Mouse (Mus musculus): ENCODE data around the gene Csgalnact2. TPM values are rescaled to one million over a fixed set of nuclear protein-coding genes. Genes with fewer than 3 reads are reported as not detected.

Csgalnact2 gene
- total RNA-seq (2023) = 100 to 1,000 TPM; 117 to 120 TPM

DNA sequence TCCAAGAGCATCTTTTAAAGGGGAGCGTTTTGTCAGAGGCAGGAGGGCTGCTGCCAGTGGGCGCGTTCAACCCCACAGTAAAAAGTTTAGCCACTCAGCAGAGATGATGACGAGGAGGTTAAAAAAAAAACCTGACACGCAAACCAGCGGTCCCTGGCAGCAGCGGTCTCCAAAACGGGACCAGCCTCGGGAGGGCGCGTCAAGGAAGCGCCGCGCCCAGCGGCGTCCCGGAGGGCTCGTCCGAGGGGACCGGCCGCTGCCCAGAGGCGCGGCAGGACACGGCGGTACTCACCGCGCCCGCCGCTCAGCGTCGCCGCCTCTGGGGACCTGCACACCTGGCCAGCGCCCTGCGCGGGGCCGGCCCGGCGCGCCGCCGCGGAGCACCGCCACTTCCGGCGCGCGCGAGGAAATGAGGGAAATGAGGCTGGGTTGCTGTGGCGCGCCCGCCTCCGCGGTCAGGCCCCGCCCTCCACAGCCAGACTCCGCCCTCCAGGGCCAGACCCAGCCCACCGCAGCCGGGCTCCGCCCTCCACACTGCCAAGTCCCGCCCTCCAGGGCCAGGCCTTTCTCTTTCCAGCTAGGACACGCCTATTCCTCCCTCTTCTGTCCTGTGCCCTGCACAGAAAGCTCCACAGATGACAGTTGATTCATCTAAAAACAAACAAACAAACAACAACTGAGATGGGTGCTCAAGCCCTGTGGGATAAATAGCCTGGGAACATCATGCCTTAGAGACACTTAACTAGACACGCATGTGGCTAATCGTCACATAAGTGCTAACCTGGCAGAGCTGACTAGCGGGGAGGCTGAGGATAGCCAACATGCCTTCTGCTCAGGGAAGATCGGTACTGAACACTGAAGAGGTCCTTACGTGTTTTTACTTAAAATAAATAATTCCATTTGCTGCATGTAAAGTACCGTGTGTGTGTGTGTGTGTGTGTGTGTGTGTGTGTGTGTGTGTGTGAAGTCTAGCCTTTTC lies at the start of gene Csgalnact2:
Csgalnact2 (minus strand) TSS at position 410 of the 979 bp plus-strand sequence.

Other genes starting within 250 kb of the Csgalnact2 start
- 100 to 1,000 TPM; 688 to 731 TPM for gene Hnrnpf, start 238.8 kb downstream of the Csgalnact2 start, total RNA-seq (2023)
- 10 to 100 TPM in 1 of 2 experiments, 1 to 10 TPM in 1; 9.0 to 13.4 TPM for gene Fxyd4, start 201.4 kb downstream of the Csgalnact2 start, total RNA-seq (2023)
- not detected for gene Rasgef1a, start 127.7 kb downstream of the Csgalnact2 start, total RNA-seq (2023)
- not detected for gene Ret, start 58.6 kb upstream of the Csgalnact2 start, total RNA-seq (2023)

Measured in monocyte, adult 59 days (primary cell).